Mouse (Mus musculus) MEL (cell line): ENCODE data around the gene Fance. TPM values are rescaled to one million over a fixed set of nuclear protein-coding genes. Genes with fewer than 3 reads are reported as not detected.
A peak's percentile ranks its signal among the peaks of the same experiment; 100 is the strongest.

Experiments used
- DNase-seq: peaks from one replicate; pipeline ENCODE4 v3.0.0; 2011; ENCODE audit warnings: low read depth, low spot score
- H3K27ac ChIP-seq: 2 replicates; pipeline ENCODE4 v1.5.1; 2012; ENCODE audit warnings: low read depth, mild to moderate bottlenecking, control low read depth, low read length, moderate library complexity; ENCODE audit not compliant: control insufficient read depth
- H3K27me3 ChIP-seq, 2 experiments: fragments of 150-350 bp in 1 of 2; sonication (generic) in 1 of 2; 2 replicates each; pipeline ENCODE4 v1.6.1; 2012; ENCODE audit warnings: low read length in 2 of 2, mild to moderate bottlenecking in 2 of 2, improper control_type of control experiment in 1 of 2, moderate library complexity in 1 of 2; ENCODE audit not compliant: insufficient read depth in 2 of 2, control insufficient read depth in 1 of 2
- H3K36me3 ChIP-seq, 2 experiments: 2 replicates each; pipeline ENCODE4 v1.6.1; 2012 to 2014; ENCODE audit warnings: low read length in 2 of 2, improper control_type of control experiment in 1 of 2, inconsistent platforms in 1 of 2, mild to moderate bottlenecking in 1 of 2; ENCODE audit not compliant: insufficient read depth in 2 of 2, control insufficient read depth in 1 of 2
- H3K4me1 ChIP-seq, 2 experiments: fragments of 150-350 bp in 1 of 2; sonication (generic) in 1 of 2; 2 replicates each; pipeline ENCODE4 v1.6.1; 2012; ENCODE audit warnings: low read length in 2 of 2, improper control_type of control experiment in 1 of 2, mild to moderate bottlenecking in 1 of 2; ENCODE audit not compliant: insufficient read depth in 2 of 2, control insufficient read depth in 1 of 2
- H3K4me3 ChIP-seq, 2 experiments: fragments of 150-350 bp in 1 of 2; sonication (generic) in 1 of 2; 2 replicates each; pipeline ENCODE4 v1.5.1; 2012; ENCODE audit warnings: low read depth in 2 of 2, low read length in 2 of 2, mild to moderate bottlenecking in 2 of 2, moderate library complexity in 2 of 2, control low read depth in 1 of 2, improper control_type of control experiment in 1 of 2; ENCODE audit not compliant: control insufficient read depth in 1 of 2, insufficient read depth in 1 of 2
- H3K79me2 ChIP-seq: 2 replicates; pipeline ENCODE4 v1.6.1; 2012; ENCODE audit warnings: mild to moderate bottlenecking, low read length, moderate library complexity; ENCODE audit not compliant: control insufficient read depth, poor library complexity, insufficient read depth
- H3K9ac ChIP-seq: 2 replicates; pipeline ENCODE4 v1.6.1; 2012; ENCODE audit warnings: low read depth, mild to moderate bottlenecking, control low read depth, low read length, moderate library complexity; ENCODE audit not compliant: control insufficient read depth, poor library complexity, severe bottlenecking
- H3K9me3 ChIP-seq: fragments of 150-350 bp; sonication (generic); replicated peaks from 2 replicates; pipeline ENCODE4 v1.6.1; 2012; ENCODE audit warnings: mild to moderate bottlenecking, low read length, improper control_type of control experiment, moderate library complexity; ENCODE audit not compliant: insufficient read depth
- CTCF ChIP-seq, 3 experiments: IDR thresholded peaks in 2 of 3; conservative IDR thresholded peaks in 1 of 3; 2 replicates each; pipeline ENCODE4 v1.5.1; 2011 to 2012; ENCODE audit warnings: low read length in 3 of 3, low read depth in 2 of 3, mild to moderate bottlenecking in 2 of 3, improper control_type of control experiment in 1 of 3, inconsistent platforms in 1 of 3, mixed read lengths in 1 of 3, moderate library complexity in 1 of 3; ENCODE audit not compliant: control insufficient read depth in 1 of 3, insufficient read depth in 1 of 3, poor library complexity in 1 of 3, severe bottlenecking in 1 of 3
- ETS1 ChIP-seq: IDR thresholded peaks from 2 replicates; pipeline ENCODE4 v1.6.1; 2012; ENCODE audit warnings: low read depth, mild to moderate bottlenecking, inconsistent platforms, low read length, improper control_type of control experiment, moderate library complexity
- GABPA ChIP-seq: IDR thresholded peaks from 2 replicates; pipeline ENCODE4 v1.6.1; 2012; ENCODE audit warnings: low read depth, mild to moderate bottlenecking, inconsistent platforms, low read length, improper control_type of control experiment, moderate library complexity
- MXI1 ChIP-seq: IDR thresholded peaks from 2 replicates; pipeline ENCODE4 v1.6.1; 2011; ENCODE audit warnings: mild to moderate bottlenecking, low read depth, low read length, improper control_type of control experiment
- MYB ChIP-seq: IDR thresholded peaks from 2 replicates; pipeline ENCODE4 v1.6.1; 2011; ENCODE audit warnings: mild to moderate bottlenecking, low read depth, low read length, improper control_type of control experiment
- NELFE ChIP-seq: IDR thresholded peaks from 2 replicates; pipeline ENCODE4 v1.6.1; 2011; ENCODE audit warnings: low read depth, low read length, improper control_type of control experiment
- POLR2A ChIP-seq, 2 experiments: IDR thresholded peaks; 2 replicates each; pipeline ENCODE4 v1.6.1; 2011 to 2012; ENCODE audit warnings: low read length in 2 of 2, mild to moderate bottlenecking in 2 of 2, control low read depth in 1 of 2, improper control_type of control experiment in 1 of 2, low read depth in 1 of 2, moderate library complexity in 1 of 2; ENCODE audit not compliant: control insufficient read depth in 1 of 2, insufficient read depth in 1 of 2, poor library complexity in 1 of 2
- POLR2AphosphoS2 ChIP-seq: IDR thresholded peaks from 2 replicates; pipeline ENCODE4 v1.6.1; 2011; ENCODE audit warnings: low read length, improper control_type of control experiment
- POLR2AphosphoS5 ChIP-seq: IDR thresholded peaks from 2 replicates; pipeline ENCODE4 v1.6.1; 2012; ENCODE audit warnings: low read depth, borderline replicate concordance, mild to moderate bottlenecking, inconsistent platforms, low read length, moderate library complexity, mixed read lengths
- RCOR1 ChIP-seq: IDR thresholded peaks from 2 replicates; pipeline ENCODE4 v1.6.1; 2012; ENCODE audit warnings: low read depth, mild to moderate bottlenecking, inconsistent platforms, low read length, improper control_type of control experiment
- SIN3A ChIP-seq: IDR thresholded peaks from 2 replicates; pipeline ENCODE4 v1.6.1; 2012; ENCODE audit warnings: low read length, improper control_type of control experiment, inconsistent platforms
- TAL1 ChIP-seq: IDR thresholded peaks from 2 replicates; pipeline ENCODE4 v1.6.1; 2012; ENCODE audit warnings: mild to moderate bottlenecking, inconsistent platforms, low read length, moderate library complexity, mixed read lengths
- TCF12 ChIP-seq: IDR thresholded peaks from 2 replicates; pipeline ENCODE4 v1.6.1; 2014; ENCODE audit warnings: low read depth, mild to moderate bottlenecking, inconsistent platforms, low read length, improper control_type of control experiment, moderate library complexity
- USF1 ChIP-seq: IDR thresholded peaks from 2 replicates; pipeline ENCODE4 v1.6.1; 2014; ENCODE audit warnings: low read depth, mild to moderate bottlenecking, inconsistent platforms, low read length, improper control_type of control experiment, moderate library complexity
- ZMIZ1 ChIP-seq: IDR thresholded peaks from 2 replicates; pipeline ENCODE4 v1.6.1; 2012; ENCODE audit warnings: low read depth, mild to moderate bottlenecking, inconsistent platforms, low read length, improper control_type of control experiment, moderate library complexity
- polyA plus RNA-seq, 2 experiments: library from polyadenylated mRNA; stranded (reverse) in 1 of 2; unstranded in 1 of 2; fragments of >175 nt in 1 of 2; fragments of >200 nt in 1 of 2; gene quantifications; 2 replicates each; pipeline versions ENCODE4 v1.2.1 to v1.2.4; 2012; ENCODE audit warnings: low replicate concordance in 2 of 2, low read depth in 1 of 2; ENCODE audit not compliant: insufficient read length in 2 of 2, insufficient read depth in 1 of 2, missing spikeins in 1 of 2
- total RNA-seq: library from RNA; depleted of rRNA; stranded (reverse); fragments of 300-350 nt; gene quantifications from 2 replicates; pipeline ENCODE4 v1.2.3, GENCODE M21; 2012

Fance gene
- total and polyA plus RNA-seq, 3 experiments = 51.2 to 382 (median 105) TPM

GRCm38 (mm10) chr17:28332113-28332914 is 19.0 kb downstream of the Fance start:
- Histone ChIP-seq H3K27me3 (no peaks in the 10 kb centered on the region), H3K27ac (no peak overlapping the region), H3K9me3 (no peaks in the 10 kb centered on the region), H3K79me2 (peaks cover 24% of the 10 kb centered on the region), H3K36me3 (peaks cover 4 to 5% of the 10 kb centered on the region in 2 experiments; a peak in 3 of 4 replicates), H3K4me1 (peaks cover 0 to 8% of the 10 kb centered on the region in 2 experiments; a peak in 1 of 4 replicates), H3K4me3 (no peak overlapping the region), H3K9ac (no peak overlapping the region)
- peak; percentile 72 for DNase-seq
- TF ChIP-seq MYB (no peak), NELFE (0 out of 2 replicates have a peak, but pooled peaks have one; percentile 3), TAL1 (no peak), POLR2A (IDR thresholded peaks at IDR 0.05; ENCODE audit: control insufficient read depth in 1 of 2, insufficient read depth in 1 of 2, low read depth in 1 of 2, low read length in 2 of 2, poor library complexity in 1 of 2) (peak; percentile 11 to 14; a peak in 1 of 4 replicates), CTCF (IDR thresholded peaks at IDR 0.05 in 2 of 3, conservative IDR thresholded peaks at IDR 0.05 in 1 of 3; ENCODE audit: control insufficient read depth in 1 of 3, insufficient read depth in 1 of 3, low read depth in 2 of 3, low read length in 3 of 3, poor library complexity in 1 of 3, severe bottlenecking in 1 of 3) (no peak), ZMIZ1 (no peak), POLR2AphosphoS5 (0 out of 2 replicates have a peak, but pooled peaks have one; percentile 61), GABPA (no peak), SIN3A (no peak)

DNA sequence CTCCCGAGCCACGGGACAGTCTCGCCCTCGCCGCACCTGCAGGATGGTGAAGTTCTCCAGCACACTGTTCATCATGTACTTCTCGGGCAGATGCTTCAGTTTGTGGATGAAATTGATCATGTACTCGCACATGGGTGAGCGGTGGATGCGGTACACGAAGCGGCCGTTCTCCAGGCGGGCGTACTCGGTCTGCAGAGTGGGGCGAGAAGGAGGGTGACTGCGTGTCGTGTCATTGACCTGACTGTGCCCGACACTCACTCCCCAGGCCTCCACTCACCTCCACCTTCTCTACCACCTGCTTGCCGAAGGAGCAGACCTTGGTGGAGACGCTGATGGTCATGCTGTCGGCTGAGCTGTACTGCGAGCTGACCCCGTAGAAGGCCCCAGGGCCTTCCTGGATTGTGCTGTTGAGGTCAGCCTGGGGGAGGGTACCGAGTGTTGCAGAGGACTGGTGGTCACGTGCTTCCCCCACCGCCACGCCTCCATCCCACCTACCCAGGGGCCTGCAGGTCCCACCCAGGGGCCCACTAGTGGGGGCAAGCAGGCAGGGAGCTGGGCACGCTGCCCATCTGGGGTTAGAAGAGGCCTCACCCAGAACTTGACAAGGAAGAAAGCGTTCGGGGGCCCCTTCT is 19.7 kb downstream of the Fance start:
- H3K9ac ChIP-seq = no peak overlapping the region
- no peaks in the 10 kb centered on the region for H3K27me3 ChIP-seq
- peaks cover 4 to 5% of the 10 kb centered on the region in 2 experiments; a peak in 3 of 4 replicates for H3K36me3 ChIP-seq
- H3K27ac ChIP-seq = no peak overlapping the region
- no peaks in the 10 kb centered on the region for H3K9me3 ChIP-seq
- H3K4me3 ChIP-seq = no peak overlapping the region
- H3K79me2 ChIP-seq = peaks cover 22% of the 10 kb centered on the region
- peaks cover 0 to under 1% of the 10 kb centered on the region in 2 experiments; a peak in 1 of 4 replicates for H3K4me1 ChIP-seq
- TF ChIP-seq POLR2A (IDR thresholded peaks at IDR 0.05; ENCODE audit: control insufficient read depth in 1 of 2, insufficient read depth in 1 of 2, low read depth in 1 of 2, low read length in 2 of 2, poor library complexity in 1 of 2) = no peak
- TF ChIP-seq USF1 = peak; percentile 40; the same call in 1 of the 2 replicates
- no peak for DNase-seq

DNA sequence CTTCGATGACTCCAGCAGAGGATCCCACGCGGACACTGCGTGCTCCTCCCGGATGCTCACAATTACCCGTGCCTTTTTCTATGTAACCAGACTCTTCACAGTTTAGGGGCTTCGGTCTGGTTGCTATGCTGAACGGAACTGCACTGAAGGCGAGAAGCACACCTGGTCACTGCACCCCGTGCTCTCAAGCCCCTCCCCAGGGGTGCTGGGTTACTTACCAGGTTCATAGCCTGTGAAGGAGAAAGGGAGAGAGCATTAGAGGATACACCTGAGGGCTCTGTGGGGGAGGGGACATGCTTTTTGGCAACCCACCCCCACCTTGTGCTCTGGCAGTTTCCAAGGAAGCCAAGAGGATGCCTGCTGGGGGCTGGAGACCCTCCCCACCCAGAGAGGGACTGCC is 21.9 kb downstream of the Fance start:
- TF ChIP-seq POLR2AphosphoS5 (no peak), POLR2AphosphoS2 (no peak), ETS1 (no peak), TCF12 (no peak), MXI1 (no peak), RCOR1 (no peak)
- TF ChIP-seq, all 39 proteins: peak for 0

More for the DNA sequence above, 21.9 kb downstream of the Fance start:
- H3K4me1 ChIP-seq = peaks cover 0 to under 1% of the 10 kb centered on the region in 2 experiments; a peak in 1 of 4 replicates
- peaks cover 0 to 3% of the 10 kb centered on the region in 2 experiments; a peak in 2 of 4 replicates for H3K36me3 ChIP-seq
- H3K27ac ChIP-seq = no peak overlapping the region
- H3K9ac ChIP-seq = no peak overlapping the region
- no peak overlapping the region for H3K4me3 ChIP-seq
- H3K27me3 ChIP-seq = no peaks in the 10 kb centered on the region
- H3K79me2 ChIP-seq = peaks cover 3% of the 10 kb centered on the region; the same call in 1 of the 2 replicates
- no peaks in the 10 kb centered on the region for H3K9me3 ChIP-seq
- no peak for DNase-seq
